Mouse (Mus musculus): Measurements from ENCODE around the gene Sfn. TPM values are rescaled to one million over a fixed set of nuclear protein-coding genes. Genes with fewer than 3 reads are reported as not detected.

Gene Sfn
- polyA plus RNA-seq, 1 experiment from 2014 or later = 1.0 TPM

- Histone ChIP-seq H3K4me2 (ENCODE audit: low read length) (peak overlapping the region; percentile 93), H3K4me1 (replicated peaks; ENCODE audit: control insufficient read depth, insufficient read depth, low read length) (peaks cover 17% of the 10 kb centered on the region), H3K4me3 (replicated peaks; ENCODE audit: low read length) (peak overlapping the region; percentile 77), H3K36me3 (ENCODE audit: control insufficient read depth, insufficient read depth) (no peaks in the 10 kb centered on the region), H3K27me3 (replicated peaks; ENCODE audit: control insufficient read depth, insufficient read depth, low read length) (no peaks in the 10 kb centered on the region), H3K27ac (ENCODE audit: low read length) (peak overlapping the region; percentile 84), H3K9ac (replicated peaks; ENCODE audit: low read depth, low read length) (peak overlapping the region; percentile 94), H3K9me3 (ENCODE audit: control insufficient read depth, low read length) (no peaks in the 10 kb centered on the region)
- ATAC-seq = peak; percentile 80
- WGBS = under 1% methylated on average over 52 of the region's 69 CpGs
These were observed 30.7 kb upstream of the Sfn start for GRCm38 (mm10) chr4:133632483-133633327.

GRCm38 (mm10) chr4:133631769-133632411 lies 29.9 kb upstream of the Sfn start:
- Histone ChIP-seq H3K27ac (ENCODE audit: low read length) (no peak overlapping the region), H3K36me3 (ENCODE audit: control insufficient read depth, insufficient read depth) (0 out of 2 replicates have a peak, but pooled peaks cover 2% of the 10 kb centered on the region), H3K9me3 (ENCODE audit: control insufficient read depth, low read length) (no peaks in the 10 kb centered on the region), H3K9ac (replicated peaks; ENCODE audit: low read depth, low read length) (peak overlapping the region; percentile 94), H3K4me2 (ENCODE audit: low read length) (peak overlapping the region; percentile 93), H3K27me3 (replicated peaks; ENCODE audit: control insufficient read depth, insufficient read depth, low read length) (no peaks in the 10 kb centered on the region), H3K4me1 (replicated peaks; ENCODE audit: control insufficient read depth, insufficient read depth, low read length) (peaks cover 17% of the 10 kb centered on the region), H3K4me3 (replicated peaks; ENCODE audit: low read length) (peak overlapping the region; percentile 77)
- no peak for ATAC-seq
- WGBS = 35% methylated on average over 9 of the region's 9 CpGs

DNA sequence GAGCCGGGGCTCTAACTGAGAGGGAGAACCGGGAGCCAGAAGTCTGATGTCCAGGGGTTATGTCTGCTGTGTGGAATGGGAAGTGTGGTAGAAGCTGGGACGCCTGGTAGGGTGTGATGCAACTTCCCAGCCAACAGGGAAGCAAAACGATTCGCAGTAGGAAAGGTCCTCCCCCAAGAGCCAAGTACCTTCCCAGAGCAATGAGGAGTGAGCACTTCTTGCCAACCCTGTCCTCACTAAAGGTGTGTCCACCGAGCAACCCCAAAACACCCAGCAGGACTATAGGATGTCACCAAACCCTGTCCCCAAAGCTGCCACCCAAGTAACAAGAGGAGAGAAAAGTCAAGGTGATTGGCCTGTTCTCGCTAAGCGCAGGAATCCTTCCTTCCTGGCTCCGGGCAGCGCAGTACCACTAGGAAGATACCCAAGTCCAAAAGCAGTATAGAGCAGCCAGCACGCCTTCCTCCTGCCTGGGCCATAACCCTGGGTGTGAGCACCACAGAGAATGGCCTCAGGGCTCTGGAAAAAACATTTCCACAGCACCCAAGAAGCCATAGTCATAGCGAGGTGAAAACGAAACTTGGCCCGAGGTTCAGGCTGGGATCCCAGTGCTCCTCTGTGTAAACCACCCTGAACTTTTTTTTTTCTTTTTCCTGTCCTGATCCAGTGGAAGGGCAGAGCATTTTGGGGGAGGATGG lies 29.3 kb upstream of the Sfn start:
- 81% methylated on average over 14 of the region's 14 CpGs for WGBS
- no peak overlapping the region; the same call in 1 of the 2 replicates for H3K4me2 ChIP-seq (ENCODE audit: low read length)
- no peak for ATAC-seq

GRCm38 (mm10) chr4:133630326-133630920 lies 28.5 kb upstream of the Sfn start:
- 91% methylated on average over 8 of the region's 8 CpGs for WGBS
- peaks cover 7% of the 10 kb centered on the region; the same call in 1 of the 2 replicates for H3K36me3 ChIP-seq (ENCODE audit: control insufficient read depth, insufficient read depth)

More for the DNA sequence above, 29.3 kb upstream of the Sfn start:
- H3K36me3 ChIP-seq (ENCODE audit: control insufficient read depth, insufficient read depth) = peaks cover 4% of the 10 kb centered on the region; the same call in 1 of the 2 replicates
- peaks cover 17% of the 10 kb centered on the region for H3K4me1 ChIP-seq (replicated peaks; ENCODE audit: control insufficient read depth, insufficient read depth, low read length)
- no peaks in the 10 kb centered on the region for H3K9me3 ChIP-seq (ENCODE audit: control insufficient read depth, low read length)
- no peaks in the 10 kb centered on the region for H3K27me3 ChIP-seq (replicated peaks; ENCODE audit: control insufficient read depth, insufficient read depth, low read length)
- no peak overlapping the region for H3K27ac ChIP-seq (ENCODE audit: low read length)
- H3K9ac ChIP-seq (replicated peaks; ENCODE audit: low read depth, low read length) = 0 out of 2 replicates have a peak overlapping the region, but pooled peaks have one; percentile 10
- H3K4me3 ChIP-seq (replicated peaks; ENCODE audit: low read length) = no peak overlapping the region

GRCm38 (mm10) chr4:133629191-133629590 lies 27.2 kb upstream of the Sfn start:
- Histone ChIP-seq H3K36me3 (ENCODE audit: control insufficient read depth, insufficient read depth) (peaks cover 9% of the 10 kb centered on the region), H3K9ac (replicated peaks; ENCODE audit: low read depth, low read length) (no peak overlapping the region), H3K27ac (ENCODE audit: low read length) (no peak overlapping the region), H3K9me3 (ENCODE audit: control insufficient read depth, low read length) (no peaks in the 10 kb centered on the region), H3K4me1 (replicated peaks; ENCODE audit: control insufficient read depth, insufficient read depth, low read length) (peaks cover 17% of the 10 kb centered on the region), H3K4me2 (ENCODE audit: low read length) (no peak overlapping the region), H3K27me3 (replicated peaks; ENCODE audit: control insufficient read depth, insufficient read depth, low read length) (no peaks in the 10 kb centered on the region), H3K4me3 (replicated peaks; ENCODE audit: low read length) (no peak overlapping the region)
- WGBS = 91% methylated on average over 7 of the region's 7 CpGs
- ATAC-seq = no peak

More at GRCm38 (mm10) chr4:133630326-133630920, 28.5 kb upstream of the Sfn start:
- Histone ChIP-seq H3K4me2 (ENCODE audit: low read length) (no peak overlapping the region), H3K4me3 (replicated peaks; ENCODE audit: low read length) (no peak overlapping the region), H3K9ac (replicated peaks; ENCODE audit: low read depth, low read length) (no peak overlapping the region), H3K9me3 (ENCODE audit: control insufficient read depth, low read length) (no peaks in the 10 kb centered on the region), H3K4me1 (replicated peaks; ENCODE audit: control insufficient read depth, insufficient read depth, low read length) (peaks cover 17% of the 10 kb centered on the region), H3K27ac (ENCODE audit: low read length) (no peak overlapping the region), H3K27me3 (replicated peaks; ENCODE audit: control insufficient read depth, insufficient read depth, low read length) (no peaks in the 10 kb centered on the region)
- ATAC-seq = no peak

DNA sequence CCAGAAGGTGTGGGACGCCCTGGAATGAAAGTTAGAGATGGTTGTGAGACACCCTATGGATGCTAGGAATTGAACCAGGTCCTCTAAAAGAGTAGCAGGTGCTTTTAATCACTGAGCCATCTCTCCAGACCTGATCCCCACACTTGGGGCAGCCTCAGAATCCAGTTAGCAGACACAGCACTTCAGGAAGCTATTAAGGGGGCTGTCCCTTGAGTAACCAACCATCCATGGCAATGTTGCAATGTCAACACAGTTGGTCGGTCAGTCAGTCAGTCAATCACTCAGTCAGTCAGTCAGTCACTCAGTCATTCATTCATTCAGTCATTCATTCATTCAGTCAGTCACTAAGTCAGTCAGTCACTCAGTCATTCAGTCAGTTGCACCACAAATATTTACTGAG lies 26.5 kb upstream of the Sfn start:
- Histone ChIP-seq H3K36me3 (ENCODE audit: control insufficient read depth, insufficient read depth) (peaks cover 9% of the 10 kb centered on the region), H3K9ac (replicated peaks; ENCODE audit: low read depth, low read length) (no peak overlapping the region), H3K27ac (ENCODE audit: low read length) (no peak overlapping the region), H3K4me3 (replicated peaks; ENCODE audit: low read length) (no peak overlapping the region), H3K9me3 (ENCODE audit: control insufficient read depth, low read length) (no peaks in the 10 kb centered on the region), H3K4me2 (ENCODE audit: low read length) (no peak overlapping the region), H3K27me3 (replicated peaks; ENCODE audit: control insufficient read depth, insufficient read depth, low read length) (no peaks in the 10 kb centered on the region), H3K4me1 (replicated peaks; ENCODE audit: control insufficient read depth, insufficient read depth, low read length) (peaks cover 17% of the 10 kb centered on the region)
- 92% methylated on average over 2 of the region's 2 CpGs for WGBS
- ATAC-seq = no peak

GRCm38 (mm10) chr4:133627039-133627438 lies 25.1 kb upstream of the Sfn start:
- H3K27me3 ChIP-seq (replicated peaks; ENCODE audit: control insufficient read depth, insufficient read depth, low read length) = no peaks in the 10 kb centered on the region
- ATAC-seq = no peak
- H3K4me1 ChIP-seq (replicated peaks; ENCODE audit: control insufficient read depth, insufficient read depth, low read length) = peaks cover 10% of the 10 kb centered on the region
- no peak overlapping the region for H3K4me3 ChIP-seq (replicated peaks; ENCODE audit: low read length)
- peaks cover 9% of the 10 kb centered on the region for H3K36me3 ChIP-seq (ENCODE audit: control insufficient read depth, insufficient read depth)
- no peaks in the 10 kb centered on the region for H3K9me3 ChIP-seq (ENCODE audit: control insufficient read depth, low read length)
- no peak overlapping the region for H3K4me2 ChIP-seq (ENCODE audit: low read length)
- H3K9ac ChIP-seq (replicated peaks; ENCODE audit: low read depth, low read length) = no peak overlapping the region
- WGBS = 91% methylated on average over 14 of the region's 14 CpGs
- no peak overlapping the region for H3K27ac ChIP-seq (ENCODE audit: low read length)

DNA sequence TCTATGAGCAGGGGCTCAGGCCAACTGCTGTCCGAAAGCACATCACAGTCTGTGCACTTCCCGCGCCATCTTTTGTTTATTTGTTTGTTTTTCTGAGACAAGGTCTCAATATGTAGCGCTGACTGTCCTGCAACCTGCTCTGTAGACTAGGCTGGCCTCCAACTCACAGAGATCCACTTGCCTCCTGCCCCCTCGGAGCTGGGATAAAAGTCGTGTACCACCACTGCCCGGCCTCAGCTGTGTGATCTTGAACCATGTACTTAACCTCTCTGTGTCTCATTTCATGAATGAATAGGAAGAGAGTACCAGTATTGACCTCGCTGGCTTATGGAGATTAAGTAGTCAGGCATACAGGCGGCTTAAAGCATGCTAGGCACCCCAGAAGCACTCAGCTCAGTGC lies 24.7 kb upstream of the Sfn start:
- no peak for ATAC-seq
- Histone ChIP-seq H3K4me2 (ENCODE audit: low read length) (no peak overlapping the region), H3K9ac (replicated peaks; ENCODE audit: low read depth, low read length) (no peak overlapping the region), H3K36me3 (ENCODE audit: control insufficient read depth, insufficient read depth) (peaks cover 9% of the 10 kb centered on the region), H3K27ac (ENCODE audit: low read length) (no peak overlapping the region), H3K27me3 (replicated peaks; ENCODE audit: control insufficient read depth, insufficient read depth, low read length) (no peaks in the 10 kb centered on the region), H3K9me3 (ENCODE audit: control insufficient read depth, low read length) (no peaks in the 10 kb centered on the region), H3K4me3 (replicated peaks; ENCODE audit: low read length) (no peak overlapping the region), H3K4me1 (replicated peaks; ENCODE audit: control insufficient read depth, insufficient read depth, low read length) (peaks cover 6% of the 10 kb centered on the region)
- WGBS = 85% methylated on average over 9 of the region's 9 CpGs
